Mouse (Mus musculus) macrophage (primary cell): ENCODE measurements around the gene Slc6a17. TPM values are rescaled to one million over a fixed set of nuclear protein-coding genes. Genes with fewer than 3 reads are reported as not detected.

Source experiments
- H3K27ac ChIP-seq: fragments of 350-480 bp; formaldehyde crosslinking; 2 replicates; pipeline ENCODE4 v1.9.0; 2021
- H3K36me3 ChIP-seq: fragments of 350-480 bp; formaldehyde crosslinking; 2 replicates; pipeline ENCODE4 v1.9.0; 2021; ENCODE audit errors: inconsistent target
- H3K4me3 ChIP-seq: fragments of 350-480 bp; formaldehyde crosslinking; 2 replicates; pipeline ENCODE4 v1.9.0; 2021; ENCODE audit errors: inconsistent target
- H3K79me2 ChIP-seq: fragments of 350-480 bp; formaldehyde crosslinking; 2 replicates; pipeline ENCODE4 v1.9.0; 2021; ENCODE audit errors: inconsistent target
- WGBS: methylation state at CpG from one replicate; pipeline ENCODE4 v1.1.7; 2026; ENCODE audit warnings: inconsistent platforms; ENCODE audit not compliant: missing documents; 5-methylcytosine and 5-hydroxymethylcytosine counted together
- polyA plus RNA-seq: library from polyadenylated mRNA; stranded (reverse); fragments of 250-400 nt; gene quantifications from 3 replicates; pipeline ENCODE4 v1.2.4, GENCODE M21; 2018; ENCODE audit warnings: inconsistent platforms
- total RNA-seq, 78 experiments: library from RNA; depleted of rRNA; stranded (reverse); fragments of 250-400 nt; gene quantifications; 1 replicate in 9 of 78; 2 replicates in 24 of 78; 3 replicates in 43 of 78; 4 replicates in 2 of 78; pipeline ENCODE4 v1.2.4; 2018; ENCODE audit warnings: inconsistent platforms in 56 of 78

Slc6a17 gene
- total RNA-seq (2018; cell fraction: chromatin; rRNA removed), result 1 to 10 TPM in 4 of 26 experiments, under 1 TPM in 7, not detected in 15; 0.25 to 1.9 (median 0.66) TPM
- total RNA-seq (2018; cell fraction: cytosol; rRNA removed), result under 1 TPM in 15 of 26 experiments, not detected in 11; under 0.01 to 0.47 (median 0.10) TPM
- 1 to 10 TPM in 2 of 26 experiments, under 1 TPM in 6, not detected in 18; 0.20 to 1.3 (median 0.40) TPM for total RNA-seq (2018; cell fraction: nucleus; rRNA removed)
- polyA plus RNA-seq, result 0.04 to 0.05 TPM in 2 of 3 replicates, not detected in the other

GRCm38 (mm10) chr3:107517631-107518108 lies at the start of gene Slc6a17:
Gene Slc6a17, minus strand, starts transcription at chr3:107518018.
- Histone ChIP-seq H3K79me2 (no peaks in the 10 kb centered on the region), H3K4me3 (no peak within 1 kb of the TSS), H3K36me3 (no peaks in the 10 kb centered on the region), H3K27ac (no peak within 1 kb of the TSS)
- WGBS, result 2% methylated on average over 60 of the region's 68 CpGs

GRCm38 (mm10) chr3:107565331-107565730 lies 47.5 kb upstream of the Slc6a17 start:
- WGBS, result 79% methylated on average over 3 of the region's 3 CpGs
- Histone ChIP-seq H3K4me3 (no peak overlapping the region), H3K27ac (no peak overlapping the region), H3K79me2 (no peaks in the 10 kb centered on the region), H3K36me3 (no peaks in the 10 kb centered on the region)

DNA sequence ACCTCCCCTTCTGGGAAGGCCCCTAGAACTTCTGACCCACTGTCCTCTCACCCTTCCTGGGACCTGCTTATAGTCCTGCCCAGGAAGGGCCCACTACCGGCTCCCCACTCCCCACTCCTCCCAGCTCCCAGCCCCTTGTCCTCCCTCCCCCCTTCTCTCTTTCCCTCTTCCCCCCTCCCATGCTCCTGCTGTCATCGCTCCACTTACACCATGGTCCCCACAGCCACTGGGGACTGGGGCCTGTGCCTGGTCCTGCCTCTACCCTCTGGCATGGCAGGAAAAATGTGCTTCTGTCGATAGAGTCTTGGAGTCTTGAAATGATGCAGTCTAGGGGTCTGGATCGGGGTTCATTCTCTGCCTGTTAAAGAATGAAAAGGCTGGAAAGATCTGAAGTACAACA lies 46.1 kb upstream of the Slc6a17 start:
- Histone ChIP-seq H3K36me3 (no peaks in the 10 kb centered on the region), H3K79me2 (no peaks in the 10 kb centered on the region), H3K4me3 (no peak overlapping the region), H3K27ac (no peak overlapping the region)
- 81% methylated on average over 3 of the region's 4 CpGs for WGBS

- WGBS, result 95% methylated on average over 4 of the region's 4 CpGs
- H3K79me2 ChIP-seq, result no peaks in the 10 kb centered on the region
- H3K4me3 ChIP-seq, result no peak overlapping the region
- no peak overlapping the region for H3K27ac ChIP-seq
- H3K36me3 ChIP-seq, result no peaks in the 10 kb centered on the region
Observed at GRCm38 (mm10) chr3:107562591-107562990, 44.8 kb upstream of the Slc6a17 start.

DNA sequence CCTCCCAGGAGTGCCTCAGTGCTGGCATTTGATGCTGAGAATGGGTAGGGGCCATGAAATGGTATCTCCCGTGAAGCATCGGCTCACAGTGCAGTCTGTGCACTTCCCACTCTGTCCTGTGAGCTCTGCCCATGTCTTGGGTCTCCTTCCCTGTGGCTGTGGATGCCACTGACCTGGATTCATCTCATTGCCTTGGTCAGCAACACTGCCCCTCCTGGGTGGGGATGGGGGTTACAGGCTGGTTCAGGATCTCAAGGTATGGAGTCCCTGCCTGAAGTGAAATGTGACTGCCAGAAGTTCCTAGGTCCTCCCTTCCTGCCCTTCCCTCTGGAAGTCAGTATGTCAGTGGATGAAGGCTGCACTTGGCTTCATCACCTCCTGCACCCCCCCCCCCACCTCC lies 44.3 kb upstream of the Slc6a17 start:
- WGBS, result 89% methylated on average over 2 of the region's 2 CpGs
- Histone ChIP-seq H3K27ac (no peak overlapping the region), H3K36me3 (no peaks in the 10 kb centered on the region), H3K79me2 (no peaks in the 10 kb centered on the region), H3K4me3 (no peak overlapping the region)

DNA sequence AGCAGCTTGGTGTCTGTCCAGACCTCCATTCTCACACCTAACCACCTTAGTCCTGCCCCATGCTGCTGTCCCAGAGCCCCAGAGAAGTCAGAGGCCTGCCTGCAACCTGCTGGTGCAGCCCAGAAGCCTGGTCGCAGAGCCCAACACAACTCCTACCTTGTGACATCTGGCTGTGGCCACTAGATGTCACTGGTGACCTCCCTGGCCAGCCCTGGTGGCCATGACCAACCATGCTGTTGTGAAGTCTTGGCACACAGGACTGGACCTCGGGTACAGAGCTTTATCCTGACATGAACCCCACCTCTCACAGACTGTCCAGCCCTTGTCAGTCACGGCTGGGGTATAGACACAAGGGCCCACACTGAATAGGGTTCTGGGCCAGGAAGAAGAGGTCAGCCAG lies 41.4 kb upstream of the Slc6a17 start:
- Histone ChIP-seq H3K79me2 (no peaks in the 10 kb centered on the region), H3K36me3 (no peaks in the 10 kb centered on the region), H3K4me3 (no peak overlapping the region), H3K27ac (no peak overlapping the region)
- 11% methylated on average over 3 of the region's 3 CpGs for WGBS

DNA sequence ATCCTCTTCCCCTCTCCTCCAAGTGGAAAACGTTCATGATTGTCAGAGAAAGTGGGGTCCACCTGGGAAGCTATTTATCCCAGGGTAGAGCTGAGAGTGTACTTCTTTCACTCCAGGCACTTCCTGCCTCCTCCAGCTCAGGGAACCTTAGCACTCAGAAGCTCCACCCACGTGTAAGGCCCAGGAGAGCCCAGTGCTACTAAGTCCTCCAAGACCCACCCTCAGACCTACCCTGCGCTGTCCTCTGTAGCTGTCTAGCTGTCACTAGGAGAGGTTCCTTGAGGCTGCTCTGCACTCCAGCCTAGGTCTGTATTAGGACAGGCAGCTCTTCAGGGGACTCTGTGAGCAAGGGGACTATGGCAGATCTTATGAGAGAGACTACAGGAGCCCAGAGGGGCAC lies 40.9 kb upstream of the Slc6a17 start:
- Histone ChIP-seq H3K79me2 (no peaks in the 10 kb centered on the region), H3K36me3 (no peaks in the 10 kb centered on the region), H3K4me3 (no peak overlapping the region), H3K27ac (no peak overlapping the region)
- 58% methylated on average over 3 of the region's 3 CpGs for WGBS

GRCm38 (mm10) chr3:107554842-107555241 lies 37.0 kb upstream of the Slc6a17 start, which contains the start of gene Ubl4b:
Gene Ubl4b, minus strand, starts transcription at chr3:107555073.
- 95% methylated on average over 2 of the region's 2 CpGs for WGBS
- Histone ChIP-seq H3K4me3 (no peak within 1 kb of the TSS), H3K79me2 (no peaks in the 10 kb centered on the region), H3K36me3 (no peaks in the 10 kb centered on the region), H3K27ac (no peak within 1 kb of the TSS)

DNA sequence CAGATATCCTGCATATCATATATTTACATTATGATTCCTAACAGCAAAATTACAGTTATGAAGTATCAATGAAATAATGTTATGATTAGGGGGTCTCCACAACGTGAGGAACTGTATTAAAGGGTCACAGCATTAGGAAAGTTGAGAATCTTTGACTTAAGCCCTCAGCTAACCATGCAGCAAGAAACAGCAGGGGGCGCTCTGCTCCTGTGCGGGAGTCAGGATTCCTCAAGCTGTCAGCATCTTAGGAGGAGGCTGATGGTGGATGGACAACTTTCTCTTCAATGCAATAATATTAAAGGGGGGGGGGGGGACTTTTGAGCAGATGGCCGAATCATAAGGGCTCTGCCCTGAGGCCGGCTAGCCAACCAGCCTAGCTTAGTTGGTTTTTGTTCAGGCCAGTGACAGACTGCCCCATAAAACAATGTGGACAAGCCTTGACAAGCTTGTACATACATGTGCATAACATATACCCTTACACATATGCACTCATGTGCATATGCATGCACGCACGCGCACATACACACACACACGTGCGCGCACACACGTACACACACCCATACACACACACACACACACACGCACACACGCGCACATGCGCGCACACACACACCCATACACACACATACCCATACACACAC lies 32.7 kb upstream of the Slc6a17 start:
- Histone ChIP-seq H3K4me3 (no peak overlapping the region), H3K36me3 (no peaks in the 10 kb centered on the region), H3K27ac (no peak overlapping the region), H3K79me2 (no peaks in the 10 kb centered on the region)
- 55% methylated on average over 8 of the region's 17 CpGs for WGBS

DNA sequence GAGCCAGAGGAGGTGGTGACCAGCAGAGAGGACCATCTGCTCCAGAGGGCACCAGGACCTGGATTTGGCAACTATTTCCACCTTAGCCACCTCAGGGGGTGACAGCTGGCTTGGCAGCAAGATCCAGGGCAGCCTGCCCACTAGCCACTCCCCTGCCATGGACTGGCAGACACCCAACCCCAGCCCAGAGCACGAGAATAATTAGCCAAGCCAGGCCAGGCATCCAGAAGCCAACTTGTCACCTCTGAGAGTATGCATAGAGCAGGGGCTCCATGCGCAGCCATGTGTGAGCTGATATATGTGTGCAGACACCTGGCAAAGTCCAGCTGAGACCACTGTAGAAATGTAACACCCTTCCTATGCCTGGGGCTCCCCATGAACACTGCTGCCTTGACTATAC lies 29.1 kb upstream of the Slc6a17 start:
- H3K27ac ChIP-seq, result no peak overlapping the region
- H3K36me3 ChIP-seq, result no peaks in the 10 kb centered on the region
- whole genome bisulfite sequencing, result 55% methylated on average over 2 of the region's 2 CpGs
- H3K4me3 ChIP-seq, result no peak overlapping the region
- H3K79me2 ChIP-seq, result no peaks in the 10 kb centered on the region

- WGBS, result 81% methylated on average over 10 of the region's 10 CpGs
- Histone ChIP-seq H3K4me3 (no peak overlapping the region), H3K27ac (no peak overlapping the region)
Observed at GRCm38 (mm10) chr3:107545716-107546412, 28.0 kb upstream of the Slc6a17 start.

GRCm38 (mm10) chr3:107545278-107545677 lies 27.5 kb upstream of the Slc6a17 start:
- WGBS, result 83% methylated on average over 5 of the region's 5 CpGs
- H3K27ac ChIP-seq, result no peak overlapping the region
- no peaks in the 10 kb centered on the region for H3K36me3 ChIP-seq
- no peaks in the 10 kb centered on the region for H3K79me2 ChIP-seq
- no peak overlapping the region for H3K4me3 ChIP-seq

More at GRCm38 (mm10) chr3:107545716-107546412, 28.0 kb upstream of the Slc6a17 start:
- Histone ChIP-seq H3K36me3 (no peaks in the 10 kb centered on the region), H3K79me2 (no peaks in the 10 kb centered on the region)

- Histone ChIP-seq H3K36me3 (no peaks in the 10 kb centered on the region), H3K4me3 (no peak overlapping the region), H3K79me2 (no peaks in the 10 kb centered on the region), H3K27ac (no peak overlapping the region)
- 76% methylated on average over 7 of the region's 8 CpGs for WGBS
Observed at GRCm38 (mm10) chr3:107543158-107544080, 25.6 kb upstream of the Slc6a17 start.

DNA sequence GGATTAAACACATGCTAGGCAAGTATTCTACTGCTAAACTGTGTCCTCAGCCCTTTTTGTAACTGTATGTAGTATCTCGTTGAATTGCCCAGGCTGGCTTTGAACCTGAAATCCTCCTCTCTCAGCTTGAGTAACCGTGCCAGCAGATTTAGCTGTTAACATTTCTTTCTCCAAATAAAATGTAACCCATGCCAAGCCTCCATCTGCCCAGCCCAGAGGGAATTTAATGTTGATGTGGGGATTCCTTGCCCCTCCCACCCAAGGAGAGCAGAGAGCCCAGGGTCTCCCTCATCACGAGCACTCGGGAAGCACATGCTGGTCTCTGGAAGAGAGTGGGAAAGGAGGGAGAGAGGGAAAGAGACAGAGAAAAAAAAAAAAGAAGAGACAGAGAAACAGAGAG lies 24.8 kb upstream of the Slc6a17 start:
- Histone ChIP-seq H3K36me3 (no peaks in the 10 kb centered on the region), H3K4me3 (no peak overlapping the region), H3K27ac (no peak overlapping the region), H3K79me2 (no peaks in the 10 kb centered on the region)
- 92% methylated on average over 2 of the region's 4 CpGs for WGBS
